39 mouse cellular contexts compared by ENCODE assay signal in the genomic region with DNA sequence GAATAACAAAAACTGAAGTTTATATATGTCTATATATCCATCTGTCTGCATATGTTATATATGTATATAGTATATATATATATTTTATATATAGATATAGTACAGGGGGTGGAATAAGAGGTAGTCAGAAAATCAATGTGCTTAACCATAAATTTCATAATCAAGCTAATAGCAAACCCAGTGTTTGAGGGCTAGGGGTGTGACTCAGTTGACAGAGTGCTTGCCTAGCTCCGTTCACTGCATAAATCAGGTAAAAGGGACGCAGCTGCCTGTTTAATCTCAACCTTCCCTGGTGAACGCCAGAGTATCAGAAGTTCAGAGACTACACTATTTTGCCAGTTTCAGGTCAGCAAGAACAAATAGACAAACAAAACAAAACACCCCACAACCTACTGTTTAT. TPM values are rescaled to one million over a fixed set of nuclear protein-coding genes. Genes with fewer than 3 reads are reported as not detected.
"Had no signal": no experiment of that assay in that cellular context is flagged by ENCODE, and none has a peak within 500 bp of the region (broad histone marks: within the 10 kb centered on the region; RNA-seq: fewer than 3 reads in every experiment).

No protein-coding gene starts in this region.

RNA-seq across cellular contexts. Expression of a gene that starts 8.0 kb away (rescaled TPM):
- total RNA-seq: heart, adult 2 months; heart, adult 8-10 months; heart, postnatal 10 days; heart, postnatal 14 days; heart, postnatal 25 days; heart, postnatal 36 days; heart, postnatal 4 days; hematopoietic stem cell, adult 5-6 weeks; hindbrain, postnatal 0 days; layer of hippocampus, adult 18-20 months; layer of hippocampus, adult 2 months; layer of hippocampus, adult 8-10 months; layer of hippocampus, postnatal 10 days; layer of hippocampus, postnatal 14 days; layer of hippocampus, postnatal 25 days; layer of hippocampus, postnatal 36 days had no signal
- polyA plus RNA-seq: heart, adult 2 months; heart, embryonic 10.5 days; heart, embryonic 11.5 days; heart, embryonic 12.5 days; heart, embryonic 13.5 days; heart, embryonic 14.5 days; heart, embryonic 15.5 days; heart, embryonic 16.5 days; heart, postnatal 0 days; hindbrain, embryonic 11.5 days; hindbrain, embryonic 13.5 days; hindbrain, embryonic 14.5 days; hindbrain, embryonic 15.5 days; hindbrain, postnatal 0 days; inflammation-experienced regulatory T-cells, adult 6 months; intestine, embryonic 14.5 days; intestine, embryonic 15.5 days; intestine, embryonic 16.5 days; intestine, postnatal 0 days; kidney, adult 2 months; kidney, embryonic 14.5 days; kidney, embryonic 15.5 days; kidney, embryonic 16.5 days; kidney, postnatal 0 days; large intestine, adult 2 months had no signal
